ENCODE assay signal across 11 mouse cellular contexts in the genomic region with DNA sequence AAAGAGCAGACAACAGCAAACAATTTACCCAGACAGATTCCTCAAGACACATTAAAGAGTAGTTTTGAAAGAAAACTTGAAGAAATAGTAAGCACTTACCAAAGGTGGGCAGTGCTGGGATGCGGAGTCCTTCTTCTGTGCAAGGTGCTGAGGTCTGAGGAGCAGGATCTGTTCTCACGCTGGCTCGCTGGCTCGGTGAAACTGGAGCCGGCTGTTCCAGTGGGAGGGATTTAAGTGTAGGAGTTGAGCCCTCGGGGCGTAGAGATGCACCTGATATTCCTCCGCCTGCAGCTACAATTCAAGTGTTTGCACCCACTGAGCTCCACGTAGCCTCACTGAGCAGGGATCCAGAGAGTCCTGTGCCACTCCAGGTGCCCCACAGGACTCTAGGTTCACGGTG. TPM values are rescaled to one million over a fixed set of nuclear protein-coding genes. Genes with fewer than 3 reads are reported as not detected.
DNase-seq lines count a peak whose midpoint lies in the region; ATAC-seq lines count a peak whose summit lies in the region.
"Had no signal": no experiment of that assay in that cellular context is flagged by ENCODE, and none has a peak within 500 bp of the region (broad histone marks: within the 10 kb centered on the region; RNA-seq: fewer than 3 reads in every experiment).

Gene Zfp750 (minus strand): TSS at position 203 of the 400 bp plus-strand sequence.

- DNase-seq in liver, result no peak
- peak; percentile 43 for DNase-seq in embryo, embryonic 11 days
- DNase-seq in retina, postnatal 1 day, result peak; percentile 7
- no peak for DNase-seq in frontal cortex, postnatal 25 days (ENCODE audit: low spot score in 2 of 2)
- DNase-seq: cerebellum, postnatal 14 days had no signal

- H3K4me3 ChIP-seq in liver, embryonic 15.5 days (replicated peaks), result no peak within 1 kb of the TSS; the same call in 1 of the 2 replicates
- no peak within 1 kb of the TSS for H3K4me3 ChIP-seq in kidney, embryonic 16.5 days (ENCODE audit: low read length)
- H3K4me3 ChIP-seq in midbrain, embryonic 15.5 days, result no peak within 1 kb of the TSS
- H3K4me3 ChIP-seq: neural tube, embryonic 15.5 days had no signal

- H3K9me3 ChIP-seq in liver, embryonic 15.5 days (replicated peaks), result no peaks in the 10 kb centered on the region
- no peaks in the 10 kb centered on the region for H3K9me3 ChIP-seq in kidney, embryonic 16.5 days (ENCODE audit: low read length)
- H3K9me3 ChIP-seq in midbrain, embryonic 15.5 days, result no peaks in the 10 kb centered on the region
- H3K9me3 ChIP-seq: neural tube, embryonic 15.5 days had no signal

- no peak for ATAC-seq in liver, embryonic 15.5 days (ENCODE audit: insufficient read depth)
- ATAC-seq in kidney, embryonic 16.5 days (ENCODE audit: low FRiP score, low TSS enrichment), result peak; percentile 76; the same call in 1 of the 2 replicates
- no peak for ATAC-seq in erythroid progenitor cell, adult 5-6 weeks (replicated peaks; ENCODE audit: low FRiP score, poor library complexity, severe bottlenecking)
- no peak for ATAC-seq in midbrain, embryonic 15.5 days (replicated peaks)

- 0 out of 2 replicates have a peak within 1 kb of the TSS, but pooled peaks have one; percentile 31 for H3K27ac ChIP-seq in liver, embryonic 15.5 days (replicated peaks)
- no peak within 1 kb of the TSS for H3K27ac ChIP-seq in kidney, embryonic 16.5 days (ENCODE audit: low read length)
- H3K27ac ChIP-seq in midbrain, embryonic 15.5 days, result no peak within 1 kb of the TSS
- H3K27ac ChIP-seq: neural tube, embryonic 15.5 days had no signal

- H3K9ac ChIP-seq in liver, embryonic 15.5 days, result no peak within 1 kb of the TSS
- no peak within 1 kb of the TSS for H3K9ac ChIP-seq in kidney, embryonic 16.5 days (replicated peaks; ENCODE audit: low read length)
- H3K9ac ChIP-seq in midbrain, embryonic 15.5 days, result no peak within 1 kb of the TSS
- H3K9ac ChIP-seq: neural tube, embryonic 15.5 days had no signal

- H3K36me3 ChIP-seq in liver, embryonic 15.5 days (replicated peaks), result 0 out of 2 replicates have a peak, but pooled peaks cover 5% of the 10 kb centered on the region
- H3K36me3 ChIP-seq in kidney, embryonic 16.5 days (ENCODE audit: insufficient read depth, low read length), result no peaks in the 10 kb centered on the region
- H3K36me3 ChIP-seq in midbrain, embryonic 15.5 days (replicated peaks), result no peaks in the 10 kb centered on the region
- H3K36me3 ChIP-seq: neural tube, embryonic 15.5 days had no signal

- peak within 1 kb of the TSS; percentile 11; the same call in 1 of the 2 replicates for H3K4me2 ChIP-seq in liver, embryonic 15.5 days
- H3K4me2 ChIP-seq in kidney, embryonic 16.5 days (replicated peaks; ENCODE audit: low read depth, low read length), result no peak within 1 kb of the TSS
- H3K4me2 ChIP-seq in midbrain, embryonic 15.5 days, result no peak within 1 kb of the TSS
- H3K4me2 ChIP-seq: neural tube, embryonic 15.5 days had no signal

- peaks cover 36% of the 10 kb centered on the region for H3K4me1 ChIP-seq in liver, embryonic 15.5 days (replicated peaks)
- H3K4me1 ChIP-seq in kidney, embryonic 16.5 days (ENCODE audit: insufficient read depth, low read length), result peaks cover 5% of the 10 kb centered on the region; the same call in 1 of the 2 replicates
- peaks cover 5% of the 10 kb centered on the region; the same call in 1 of the 2 replicates for H3K4me1 ChIP-seq in midbrain, embryonic 15.5 days

- H3K27me3 ChIP-seq in liver, embryonic 15.5 days, result no peaks in the 10 kb centered on the region
- H3K27me3 ChIP-seq in kidney, embryonic 16.5 days (ENCODE audit: insufficient read depth, low read length), result no peaks in the 10 kb centered on the region
- H3K27me3 ChIP-seq in midbrain, embryonic 15.5 days (replicated peaks), result no peaks in the 10 kb centered on the region
- H3K27me3 ChIP-seq: neural tube, embryonic 15.5 days had no signal

- WGBS in liver, embryonic 15.5 days (ENCODE audit: insufficient replicate concordance), result 78% methylated on average over 10 of the region's 10 CpGs
- 15% methylated on average over 10 of the region's 10 CpGs for WGBS in kidney, embryonic 16.5 days
- 51% methylated on average over 10 of the region's 10 CpGs for WGBS in midbrain, embryonic 15.5 days

RNA-seq across cellular contexts. Expression of gene Zfp750, which starts in this region (rescaled TPM):
- polyA plus RNA-seq in liver, embryonic 15.5 days (2015; fragmentation: Nextera tagmentation; extraction: Ambion mirVana), result 0.82 and 1.1 TPM in 2 replicates
- polyA plus RNA-seq in kidney, embryonic 16.5 days (2015; fragmentation: Nextera tagmentation; extraction: Ambion mirVana), result 0.77 and 0.90 TPM in 2 replicates
- not detected in 2 replicates for total RNA-seq in erythroid progenitor cell, adult 5-6 weeks (2015; ENCODE audit: low replicate concordance)
- 1.4 TPM in 1 of 2 replicates, not detected in the other for total RNA-seq in erythroid progenitor cell, adult 5-6 weeks (2017; ENCODE audit: low replicate concordance)
- 0.51 and 0.84 TPM in 2 replicates for polyA plus RNA-seq in midbrain, embryonic 15.5 days (2015; fragmentation: Nextera tagmentation; extraction: Ambion mirVana)
- total RNA-seq: left cerebral cortex, postnatal 14 days had no signal

Comparison
In these comparisons a context has a peak if more than half of its experiments do, and no peak if none do; other contexts are left out.
1. Peak in ATAC-seq in kidney, embryonic 16.5 days; RNA of the gene not detected or under 1 TPM.
2. DNase-seq: peak in embryo, embryonic 11 days (single experiment) and retina, postnatal 1 day (single experiment); none in liver (single experiment) and frontal cortex, postnatal 25 days (0 of 2).